Mouse (Mus musculus): ENCODE data around the gene 1810024B03Rik.
"Not testable (repeated sequence)": the region's sequence is repeated elsewhere in the genome, so short reads cannot be mapped to it uniquely, and the experiment has no call there.

1810024B03Rik gene

GRCm38 (mm10) chr2:127206916-127207315 lies 1.2 kb downstream of the 1810024B03Rik start:
- H3K9me3 ChIP-seq (ENCODE audit: low read length): no peaks in the 10 kb centered on the region
- no peak for TF ChIP-seq CTCF (conservative IDR thresholded peaks at IDR 0.05; ENCODE audit: low read length)
- no peak for TF ChIP-seq POU5F1 (IDR thresholded peaks at IDR 0.05; ENCODE audit: borderline replicate concordance, low read length)
- no peak for TF ChIP-seq NANOG (IDR thresholded peaks at IDR 0.05; ENCODE audit: borderline replicate concordance, low read length)

GRCm38 (mm10) chr2:127205936-127206335 lies 2.1 kb downstream of the 1810024B03Rik start:
- not testable (repeated sequence) for H3K9me3 ChIP-seq (ENCODE audit: low read length); H3K27me3 ChIP-seq (ENCODE audit: insufficient read depth, low read length); H3K4me3 ChIP-seq (replicated peaks; ENCODE audit: low read length)
- H3K4me1 ChIP-seq (replicated peaks; ENCODE audit: low read depth, low read length): peaks cover 20% of the 10 kb centered on the region
- H3K36me3 ChIP-seq (ENCODE audit: insufficient read depth, low read length): peaks cover 49% of the 10 kb centered on the region

More at GRCm38 (mm10) chr2:127206916-127207315, 1.2 kb downstream of the 1810024B03Rik start:
- Histone ChIP-seq H3K36me3 (ENCODE audit: insufficient read depth, low read length) (peaks cover 54% of the 10 kb centered on the region), H3K4me3 (replicated peaks; ENCODE audit: low read length) (no peak overlapping the region), H3K27me3 (ENCODE audit: insufficient read depth, low read length) (no peaks in the 10 kb centered on the region), H3K4me1 (replicated peaks; ENCODE audit: low read depth, low read length) (peaks cover 20% of the 10 kb centered on the region)

GRCm38 (mm10) chr2:127204932-127205331 lies 3.1 kb downstream of the 1810024B03Rik start:
- Histone ChIP-seq H3K4me1 (replicated peaks; ENCODE audit: low read depth, low read length) (peaks cover 18% of the 10 kb centered on the region), H3K36me3 (ENCODE audit: insufficient read depth, low read length) (peaks cover 44% of the 10 kb centered on the region), H3K4me3 (replicated peaks; ENCODE audit: low read length) (no peak overlapping the region), H3K9me3 (ENCODE audit: low read length) (no peaks in the 10 kb centered on the region), H3K27me3 (ENCODE audit: insufficient read depth, low read length) (no peaks in the 10 kb centered on the region)
- TF ChIP-seq NANOG (IDR thresholded peaks at IDR 0.05; ENCODE audit: borderline replicate concordance, low read length) (no peak), CTCF (conservative IDR thresholded peaks at IDR 0.05; ENCODE audit: low read length) (peak; percentile 85)

- Histone ChIP-seq H3K9me3 (ENCODE audit: low read length) (no peaks in the 10 kb centered on the region), H3K27me3 (ENCODE audit: insufficient read depth, low read length) (no peaks in the 10 kb centered on the region), H3K36me3 (ENCODE audit: insufficient read depth, low read length) (no peaks in the 10 kb centered on the region), H3K4me3 (replicated peaks; ENCODE audit: low read length) (no peak overlapping the region), H3K4me1 (replicated peaks; ENCODE audit: low read depth, low read length) (no peaks in the 10 kb centered on the region)
- TF ChIP-seq CTCF (conservative IDR thresholded peaks at IDR 0.05; ENCODE audit: low read length): no peak
- TF ChIP-seq NANOG (IDR thresholded peaks at IDR 0.05; ENCODE audit: borderline replicate concordance, low read length): no peak
- TF ChIP-seq POU5F1 (IDR thresholded peaks at IDR 0.05; ENCODE audit: borderline replicate concordance, low read length): no peak
Measured at GRCm38 (mm10) chr2:127189574-127189973, 18.5 kb downstream of the 1810024B03Rik start.

GRCm38 (mm10) chr2:127182598-127183381 lies 25.3 kb downstream of the 1810024B03Rik start:
- H3K36me3 ChIP-seq (ENCODE audit: insufficient read depth, low read length): no peaks in the 10 kb centered on the region
- TF ChIP-seq CTCF (conservative IDR thresholded peaks at IDR 0.05; ENCODE audit: low read length) (no peak), POU5F1 (IDR thresholded peaks at IDR 0.05; ENCODE audit: borderline replicate concordance, low read length) (no peak), NANOG (IDR thresholded peaks at IDR 0.05; ENCODE audit: borderline replicate concordance, low read length) (no peak)
- no peaks in the 10 kb centered on the region for H3K9me3 ChIP-seq (ENCODE audit: low read length)
- no peaks in the 10 kb centered on the region for H3K27me3 ChIP-seq (ENCODE audit: insufficient read depth, low read length)
- peak overlapping the region; percentile 85 for H3K4me3 ChIP-seq (replicated peaks; ENCODE audit: low read length)
- peaks cover 22% of the 10 kb centered on the region for H3K4me1 ChIP-seq (replicated peaks; ENCODE audit: low read depth, low read length)

- H3K27me3 ChIP-seq (ENCODE audit: insufficient read depth, low read length); H3K9me3 ChIP-seq (ENCODE audit: low read length); H3K4me3 ChIP-seq (replicated peaks; ENCODE audit: low read length); H3K36me3 ChIP-seq (ENCODE audit: insufficient read depth, low read length); H3K4me1 ChIP-seq (replicated peaks; ENCODE audit: low read depth, low read length): not testable (repeated sequence)
Measured at GRCm38 (mm10) chr2:127166261-127166660, 41.8 kb downstream of the 1810024B03Rik start.

- TF ChIP-seq CTCF (conservative IDR thresholded peaks at IDR 0.05; ENCODE audit: low read length) (no peak), NANOG (IDR thresholded peaks at IDR 0.05; ENCODE audit: borderline replicate concordance, low read length) (no peak), POU5F1 (IDR thresholded peaks at IDR 0.05; ENCODE audit: borderline replicate concordance, low read length) (no peak)
- Histone ChIP-seq H3K4me3 (replicated peaks; ENCODE audit: low read length) (no peak overlapping the region), H3K4me1 (replicated peaks; ENCODE audit: low read depth, low read length) (no peaks in the 10 kb centered on the region), H3K9me3 (ENCODE audit: low read length) (no peaks in the 10 kb centered on the region), H3K36me3 (ENCODE audit: insufficient read depth, low read length) (no peaks in the 10 kb centered on the region), H3K27me3 (ENCODE audit: insufficient read depth, low read length) (peaks cover 10% of the 10 kb centered on the region; the same call in 1 of the 2 replicates)
Measured at GRCm38 (mm10) chr2:127165675-127166074, 42.4 kb downstream of the 1810024B03Rik start.

- Histone ChIP-seq H3K36me3 (ENCODE audit: insufficient read depth, low read length) (peaks cover 11% of the 10 kb centered on the region), H3K27me3 (ENCODE audit: insufficient read depth, low read length) (peaks cover 38% of the 10 kb centered on the region), H3K4me3 (replicated peaks; ENCODE audit: low read length) (no peak overlapping the region), H3K4me1 (replicated peaks; ENCODE audit: low read depth, low read length) (peaks cover 26% of the 10 kb centered on the region), H3K9me3 (ENCODE audit: low read length) (no peaks in the 10 kb centered on the region)
- no peak for TF ChIP-seq CTCF (conservative IDR thresholded peaks at IDR 0.05; ENCODE audit: low read length)
- no peak for TF ChIP-seq POU5F1 (IDR thresholded peaks at IDR 0.05; ENCODE audit: borderline replicate concordance, low read length)
- no peak for TF ChIP-seq NANOG (IDR thresholded peaks at IDR 0.05; ENCODE audit: borderline replicate concordance, low read length)
Measured at GRCm38 (mm10) chr2:127145699-127146098, 62.4 kb downstream of the 1810024B03Rik start.

All from E14TG2a.4 (cell line).